Mouse (Mus musculus): ENCODE measurements around the gene Prkar2b.

Gene Prkar2b

DNA sequence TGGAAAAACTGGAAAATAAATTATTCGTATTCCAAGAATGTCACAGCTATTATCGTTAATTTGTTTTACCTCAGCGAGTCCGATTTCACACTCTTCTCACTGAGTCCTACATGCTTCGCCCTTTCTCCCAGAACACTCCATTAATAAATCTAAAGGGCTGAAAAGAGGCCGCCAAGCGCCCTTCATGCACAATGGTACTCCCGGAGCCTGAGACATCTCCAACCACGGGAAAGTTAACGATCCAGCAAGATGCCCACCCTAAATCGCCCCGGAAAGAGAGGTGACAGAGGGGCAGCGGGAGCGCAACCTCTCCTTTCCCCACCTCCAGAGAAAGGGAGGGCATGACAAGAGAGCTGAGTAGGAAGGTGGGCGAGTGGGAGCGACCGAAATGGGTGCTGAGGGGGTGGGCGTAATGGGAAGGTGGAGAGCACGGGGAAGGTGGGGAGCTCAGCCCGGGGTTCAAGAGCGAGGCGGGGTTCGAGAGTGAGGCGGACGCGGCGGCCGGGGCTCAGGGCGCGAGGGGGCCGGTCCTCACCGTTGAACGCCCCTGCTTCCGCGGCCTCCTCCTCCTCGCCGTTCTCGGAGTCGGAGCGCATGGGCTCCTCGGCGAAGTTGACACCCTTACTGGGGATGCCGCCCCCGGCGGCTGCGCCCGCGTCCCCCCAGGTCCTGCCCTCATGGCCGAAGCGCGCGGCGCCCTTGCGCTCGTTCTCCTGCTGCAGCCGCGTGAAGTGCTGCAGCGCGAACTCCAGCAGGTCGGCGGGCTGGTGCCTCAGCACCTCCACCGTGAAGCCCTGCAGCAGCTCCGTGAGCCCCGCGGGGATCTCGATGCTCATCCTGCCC, 628 bp downstream of the Prkar2b start:
- DNase-seq (ENCODE audit: low spot score) = peak; percentile 47

- DNase-seq (ENCODE audit: low spot score) = peak; percentile 13
Observed at GRCm38 (mm10) chr12:32059707-32060106, 1.4 kb downstream of the Prkar2b start.

DNA sequence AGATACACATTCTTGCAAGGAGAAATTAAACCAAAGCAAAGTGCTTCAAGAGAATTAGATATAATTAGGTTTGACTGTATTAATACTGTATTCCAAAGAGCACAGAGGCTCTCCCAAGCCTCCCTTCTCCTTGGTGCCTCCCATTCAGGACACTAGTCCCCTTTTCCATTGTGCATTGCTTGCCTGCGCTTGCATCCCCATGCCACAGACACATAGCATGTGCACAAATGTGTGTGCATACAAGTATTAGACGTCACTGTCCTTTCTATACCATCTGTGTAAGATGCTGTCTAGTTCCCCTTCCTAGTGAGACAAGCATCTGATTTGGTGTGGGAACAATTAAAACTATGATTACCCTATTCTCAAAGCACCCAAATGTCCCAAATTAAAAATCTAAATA, 2.0 kb downstream of the Prkar2b start:
- DNase-seq (ENCODE audit: low spot score) = peak; percentile 12

- no peak for DNase-seq (ENCODE audit: low spot score)
Observed at GRCm38 (mm10) chr12:32057461-32058199, 3.5 kb downstream of the Prkar2b start.

GRCm38 (mm10) chr12:32055797-32056196, 5.3 kb downstream of the Prkar2b start:
- no peak for DNase-seq (ENCODE audit: low spot score)

DNA sequence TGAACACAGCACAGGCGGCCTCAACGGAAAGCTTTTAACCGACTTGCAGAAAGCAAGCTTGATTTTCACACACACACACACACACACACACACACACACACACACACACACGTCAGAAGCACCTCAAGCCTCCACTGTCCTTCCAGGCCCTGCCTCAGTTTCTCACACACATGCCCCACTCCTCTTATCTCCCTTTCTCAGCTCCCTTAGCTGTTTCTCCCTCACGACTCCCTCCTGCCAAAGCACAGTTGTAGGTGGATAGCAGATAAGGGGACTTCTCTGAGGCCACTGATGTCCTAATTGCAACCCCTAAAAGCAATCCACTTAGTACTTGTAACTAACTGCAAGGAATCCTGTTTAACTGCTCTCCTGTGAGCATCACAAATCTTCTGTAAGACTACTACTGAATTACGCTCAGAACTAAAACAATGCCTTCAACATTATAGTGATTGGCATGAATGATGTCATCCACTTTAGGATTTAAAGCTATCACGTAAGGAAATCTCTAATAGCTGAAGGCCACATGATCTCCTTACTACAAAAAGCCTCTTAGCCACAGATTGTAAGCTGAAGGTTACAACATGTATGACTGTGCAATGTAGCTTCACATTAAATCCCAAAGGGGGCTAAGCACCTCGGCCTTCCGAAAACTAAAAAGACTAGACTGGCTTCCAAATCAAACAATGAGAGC, 6.5 kb downstream of the Prkar2b start:
- no peak for DNase-seq (ENCODE audit: low spot score)

- no peak for DNase-seq (ENCODE audit: low spot score)
Observed at GRCm38 (mm10) chr12:32053637-32054366, 7.3 kb downstream of the Prkar2b start.

DNA sequence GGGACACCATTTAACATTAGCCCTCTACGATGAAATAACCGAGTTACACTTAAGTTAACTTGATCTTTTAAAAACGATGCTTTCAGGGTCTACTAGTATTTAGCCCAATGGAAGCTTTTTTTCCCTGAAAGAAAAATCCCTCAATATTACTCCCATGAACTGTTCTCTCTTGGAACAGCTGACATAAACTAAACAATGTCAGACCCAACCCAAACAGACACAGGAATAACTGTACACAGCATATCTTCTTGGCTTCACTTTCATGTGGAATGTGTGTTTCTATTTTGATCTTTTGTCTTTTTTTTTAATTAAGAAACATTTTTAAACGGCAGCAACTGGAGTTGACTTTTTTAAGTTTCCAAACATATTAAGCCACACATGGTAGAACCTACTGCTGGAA, 8.2 kb downstream of the Prkar2b start:
- no peak for DNase-seq (ENCODE audit: low spot score)

- no peak for DNase-seq (ENCODE audit: low spot score)
Observed at GRCm38 (mm10) chr12:32050165-32050564, 10.9 kb downstream of the Prkar2b start.

DNA sequence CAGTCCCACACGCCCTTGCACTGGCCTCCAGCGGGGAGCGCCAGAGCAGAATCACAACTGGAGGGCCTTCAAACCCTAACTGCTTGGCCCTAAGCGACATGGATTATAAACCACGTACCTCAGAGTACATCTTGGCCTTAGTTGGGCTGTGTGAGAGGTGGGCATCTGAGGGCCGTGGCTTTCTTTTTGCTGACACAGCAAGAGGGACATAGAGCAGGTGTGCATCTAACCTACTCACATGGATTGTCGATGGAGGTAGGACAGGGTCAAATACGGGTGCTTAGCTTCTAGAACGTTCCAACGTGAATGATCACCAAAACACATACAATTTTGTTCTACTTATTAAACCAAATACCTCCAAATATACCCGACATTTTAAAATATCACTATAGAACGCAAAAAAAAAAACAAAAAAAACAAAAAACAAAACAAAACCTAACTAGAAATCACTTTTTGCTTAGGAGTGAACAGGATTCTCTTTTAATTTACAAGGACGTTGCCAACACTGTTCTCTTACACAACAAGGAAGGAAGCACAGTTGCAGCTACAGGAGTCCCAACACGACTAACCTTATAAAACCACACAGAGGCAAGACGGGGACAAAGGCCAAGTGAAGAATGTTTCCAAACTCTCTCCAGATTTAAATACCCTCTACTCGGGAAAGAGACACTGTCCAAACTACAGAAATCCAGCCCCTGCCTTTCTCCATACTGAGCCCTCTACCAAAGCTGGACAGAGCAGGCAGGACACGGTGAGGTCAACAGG, 15.3 kb downstream of the Prkar2b start:
- no peak for DNase-seq (ENCODE audit: low spot score)

GRCm38 (mm10) chr12:32044487-32045134, 16.5 kb downstream of the Prkar2b start:
- peak; percentile 39 for DNase-seq (ENCODE audit: low spot score)

- DNase-seq (ENCODE audit: low spot score) = no peak
Observed at GRCm38 (mm10) chr12:32033536-32033935, 27.6 kb downstream of the Prkar2b start.

DNA sequence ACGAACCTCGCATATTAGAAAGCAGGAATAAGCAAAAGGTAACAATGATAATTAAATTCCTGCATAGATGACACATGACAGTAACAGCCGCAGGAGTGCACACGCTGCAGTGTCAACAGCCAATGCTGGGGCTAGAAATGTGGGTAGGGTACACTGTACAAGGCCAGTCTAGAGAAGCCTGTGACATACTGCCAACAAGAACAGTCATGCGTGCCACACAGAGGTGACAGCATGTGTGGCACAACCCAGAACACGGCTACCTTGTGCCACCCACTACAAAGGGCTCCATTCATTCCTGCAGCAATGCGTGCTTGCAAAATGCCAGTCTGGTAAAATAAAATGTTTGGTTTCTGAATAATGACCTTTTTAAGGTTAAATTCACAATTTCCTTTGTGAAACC, 28.2 kb downstream of the Prkar2b start:
- DNase-seq (ENCODE audit: low spot score) = no peak

GRCm38 (mm10) chr12:32018376-32018750, 42.7 kb downstream of the Prkar2b start:
- DNase-seq (ENCODE audit: low spot score) = no peak

DNA sequence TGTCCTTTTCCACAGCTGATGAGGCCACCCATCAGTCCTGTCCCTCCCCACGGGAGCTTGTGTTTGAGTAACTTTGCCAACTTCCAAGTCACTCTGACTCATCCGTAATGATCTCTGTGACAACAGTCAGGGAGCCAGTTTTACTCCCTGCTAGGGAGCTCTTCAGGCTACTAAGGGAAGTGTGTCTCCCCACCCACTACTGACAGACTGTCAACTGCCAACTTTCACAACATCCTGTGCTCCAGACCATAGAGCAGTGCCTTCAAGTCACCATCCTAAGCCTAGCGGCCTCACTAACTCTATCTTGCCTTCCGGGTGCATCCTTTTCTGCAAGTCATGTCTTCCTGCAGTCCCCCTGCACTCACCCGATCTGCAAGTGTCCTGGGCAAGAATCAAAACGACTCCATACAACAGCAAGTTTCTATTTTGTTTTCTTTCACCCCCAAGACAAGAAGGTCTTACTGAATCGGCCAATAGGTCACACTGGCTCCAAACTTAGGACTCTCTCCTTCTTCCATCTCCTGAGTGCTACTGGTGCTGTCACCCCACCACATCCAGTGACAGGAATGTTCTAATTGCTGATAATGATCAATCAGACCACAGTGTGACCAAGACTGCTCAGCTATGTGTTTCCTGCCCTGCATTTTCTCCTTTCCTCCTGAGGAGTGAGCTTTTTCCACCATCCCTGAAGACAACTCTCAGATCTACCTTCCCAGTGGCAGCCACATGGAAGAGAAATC, 43.3 kb downstream of the Prkar2b start:
- DNase-seq (ENCODE audit: low spot score) = no peak

- DNase-seq (ENCODE audit: low spot score) = no peak
Observed at GRCm38 (mm10) chr12:32016472-32016871, 44.6 kb downstream of the Prkar2b start.

DNA sequence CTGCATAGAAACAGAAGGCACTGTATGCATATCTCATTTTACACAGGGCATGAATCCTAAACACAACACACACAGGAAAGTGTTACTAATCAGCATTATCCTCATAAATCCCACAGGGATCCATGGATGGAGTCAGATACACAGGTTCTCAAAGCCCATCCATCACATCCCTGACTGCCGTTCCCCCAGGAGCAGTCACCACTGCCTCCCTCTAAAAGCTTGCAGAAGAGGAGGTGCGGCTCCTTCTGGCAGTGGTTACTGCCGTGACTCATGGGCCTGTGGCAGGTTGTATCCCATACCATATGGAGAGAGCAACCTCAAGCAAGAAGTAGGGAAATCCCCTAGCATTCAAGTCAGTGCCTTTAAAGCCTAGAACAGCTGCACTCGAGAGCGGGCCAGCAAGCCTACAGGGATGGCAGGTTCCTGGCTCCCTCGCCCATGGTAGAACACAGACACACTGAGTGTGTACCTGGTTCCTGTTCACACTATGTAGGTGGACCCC, 45.8 kb downstream of the Prkar2b start:
- peak; percentile 8 for DNase-seq (ENCODE audit: low spot score)

- DNase-seq (ENCODE audit: low spot score) = no peak
Observed at GRCm38 (mm10) chr12:32014811-32015210, 46.3 kb downstream of the Prkar2b start.

DNA sequence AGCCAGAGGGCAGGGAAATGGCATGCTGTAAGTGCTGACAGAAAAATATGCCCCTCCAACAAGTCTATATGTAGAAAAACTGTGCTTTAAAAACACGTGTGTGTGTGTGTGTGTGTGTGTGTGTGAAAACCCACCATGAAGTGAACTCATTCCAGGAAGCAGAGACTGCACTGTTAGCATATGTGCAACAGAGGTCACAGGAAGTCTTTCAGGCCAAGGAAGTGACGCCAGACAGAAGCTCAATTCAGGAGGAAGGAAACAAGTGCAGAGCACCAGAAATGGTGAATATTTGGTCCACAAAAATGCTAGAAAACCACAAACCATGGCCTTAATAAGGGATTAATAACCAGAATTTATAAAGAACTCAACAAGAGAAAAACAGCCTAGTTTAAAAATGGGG, 48.9 kb downstream of the Prkar2b start:
- DNase-seq (ENCODE audit: low spot score) = no peak

GRCm38 (mm10) chr12:32011128-32011527, 50.0 kb downstream of the Prkar2b start:
- DNase-seq (ENCODE audit: low spot score) = no peak

Measured in retina, embryonic 14.5 days (tissue).